ENCODE assay signal across 14 mouse cellular contexts in genomic region chr6:23129201-23129600, GRCm38 (mm10). TPM values are rescaled to one million over a fixed set of nuclear protein-coding genes. Genes with fewer than 3 reads are reported as not detected.
A peak's percentile ranks its signal among the peaks of the same experiment; 100 is the strongest.
DNase-seq lines count a peak whose midpoint lies in the region; ATAC-seq lines count a peak whose summit lies in the region.
"Had no signal": no experiment of that assay in that cellular context is flagged by ENCODE, and none has a peak within 500 bp of the region (broad histone marks: within the 10 kb centered on the region; RNA-seq: fewer than 3 reads in every experiment).

No protein-coding gene starts in this region.

- no peaks in the 10 kb centered on the region for H3K27me3 ChIP-seq in lung, embryonic 15.5 days
- H3K27me3 ChIP-seq: embryonic facial prominence, embryonic 15.5 days; limb, embryonic 12.5 days had no signal

- peak; percentile 73; the same call in 1 of the 2 replicates for ATAC-seq in lung, embryonic 15.5 days (ENCODE audit: borderline replicate concordance, extremely low read depth, low FRiP score, low TSS enrichment)
- ATAC-seq in megakaryocyte-erythroid progenitor cell, adult 5-6 weeks (replicated peaks; ENCODE audit: low FRiP score, low TSS enrichment, poor library complexity, severe bottlenecking) = no peak
- ATAC-seq: intestine, embryonic 15.5 days had no signal

- peak; percentile 9 to 13 for DNase-seq in cerebellum, postnatal 10 days
- DNase-seq in cerebellum, postnatal 25 days = no peak
- DNase-seq in layer of hippocampus, postnatal 14 days (ENCODE audit: low spot score in 2 of 2) = peak; percentile 3 to 36
- no peak for DNase-seq in layer of hippocampus, postnatal 36 days
- DNase-seq in heart, postnatal 10 days = peak; percentile 38 to 49
- DNase-seq in testis, postnatal 14 days (ENCODE audit: low spot score) = no peak
- DNase-seq: B cell, adult 2 months had no signal

- H3K4me2 ChIP-seq in lung, embryonic 15.5 days = no peak overlapping the region
- H3K4me2 ChIP-seq: embryonic facial prominence, embryonic 15.5 days; intestine, embryonic 15.5 days; limb, embryonic 12.5 days had no signal

- H3K9me3 ChIP-seq in lung, embryonic 15.5 days = no peaks in the 10 kb centered on the region
- H3K9me3 ChIP-seq: embryonic facial prominence, embryonic 15.5 days; intestine, embryonic 15.5 days; limb, embryonic 12.5 days had no signal

- H3K36me3 ChIP-seq in lung, embryonic 15.5 days = no peaks in the 10 kb centered on the region
- H3K36me3 ChIP-seq: embryonic facial prominence, embryonic 15.5 days; intestine, embryonic 15.5 days; limb, embryonic 12.5 days had no signal

- no peak overlapping the region for H3K27ac ChIP-seq in lung, embryonic 15.5 days
- H3K27ac ChIP-seq: embryonic facial prominence, embryonic 15.5 days; intestine, embryonic 15.5 days; limb, embryonic 12.5 days; stomach, postnatal 0 days had no signal

- H3K4me3 ChIP-seq in lung, embryonic 15.5 days = no peak overlapping the region
- H3K4me3 ChIP-seq: embryonic facial prominence, embryonic 15.5 days; intestine, embryonic 15.5 days; limb, embryonic 12.5 days had no signal

- intact Hi-C loops in heart, postnatal 10 days (cut with DNase I) = no loop called here

- H3K4me1 ChIP-seq in lung, embryonic 15.5 days = no peaks in the 10 kb centered on the region
- H3K4me1 ChIP-seq: limb, embryonic 12.5 days had no signal

- no peak overlapping the region for H3K9ac ChIP-seq in lung, embryonic 15.5 days
- H3K9ac ChIP-seq: embryonic facial prominence, embryonic 15.5 days; intestine, embryonic 15.5 days; limb, embryonic 12.5 days had no signal

- WGBS in lung, embryonic 15.5 days = 41% methylated on average over 4 of the region's 4 CpGs

RNA-seq across cellular contexts. Expression of gene Aass, which starts 3.6 kb away (rescaled TPM):
- total RNA-seq in layer of hippocampus, postnatal 14 days (2021) = 1 to 10 TPM; 3.0 to 3.3 TPM
- total RNA-seq in layer of hippocampus, postnatal 36 days (2021) = 1 to 10 TPM; 4.2 to 4.9 TPM
- not detected for total RNA-seq in heart, postnatal 10 days (2021)
- 3.2 and 4.3 TPM in 2 replicates for polyA plus RNA-seq in lung, embryonic 15.5 days (2015; fragmentation: Nextera tagmentation; extraction: Ambion mirVana)
- not detected in 2 replicates for total RNA-seq in megakaryocyte-erythroid progenitor cell, adult 5-6 weeks (2014; fragmentation: Nextera tagmentation)
- total RNA-seq in megakaryocyte-erythroid progenitor cell, adult 5-6 weeks (2017) = not detected in 2 replicates
- total RNA-seq: granulocyte monocyte progenitor cell, adult 5-6 weeks had no signal

Comparison
In these comparisons a context has a peak if more than half of its experiments do, and no peak if none do; other contexts are left out.
1. DNase-seq: peak in cerebellum, postnatal 10 days (2 of 2), layer of hippocampus, postnatal 14 days (2 of 2) and heart, postnatal 10 days (2 of 2); none in cerebellum, postnatal 25 days (0 of 2), layer of hippocampus, postnatal 36 days (0 of 2) and testis, postnatal 14 days (single experiment).